Mouse (Mus musculus): ENCODE measurements at regions not wholly inside any gene's neighbourhood (a gene's known extent, or its start where the extent isn't known, plus 50 kb on each side); places are given as distances from the start of the nearest gene placed in this dataset.
A peak's percentile ranks its signal among the peaks of the same experiment; 100 is the strongest.
"Not testable (repeated sequence)": the region's sequence is repeated elsewhere in the genome, so short reads cannot be mapped to it uniquely, and the experiment has no call there.

DNA sequence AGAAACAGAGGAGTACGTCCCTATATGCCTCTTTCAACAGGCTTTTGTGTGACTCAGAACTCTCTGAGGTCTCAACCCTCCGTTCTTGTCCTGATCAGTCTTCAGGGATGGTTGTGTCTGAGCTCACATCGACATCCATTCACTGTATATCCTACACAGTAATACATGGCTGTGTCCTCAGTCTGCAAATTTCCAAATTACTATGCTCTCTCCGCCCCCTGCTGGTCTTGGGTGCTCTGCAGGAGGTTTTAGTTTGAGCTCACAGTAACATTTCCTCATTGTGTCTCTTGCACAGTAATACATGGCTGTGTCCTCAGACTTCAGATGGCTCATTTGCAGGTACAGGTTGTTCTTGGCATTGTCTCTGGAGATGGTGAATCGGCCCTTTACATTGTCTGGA, 53.5 kb downstream of the Adam6a start:
- DNase-seq, result not testable (repeated sequence)

DNA sequence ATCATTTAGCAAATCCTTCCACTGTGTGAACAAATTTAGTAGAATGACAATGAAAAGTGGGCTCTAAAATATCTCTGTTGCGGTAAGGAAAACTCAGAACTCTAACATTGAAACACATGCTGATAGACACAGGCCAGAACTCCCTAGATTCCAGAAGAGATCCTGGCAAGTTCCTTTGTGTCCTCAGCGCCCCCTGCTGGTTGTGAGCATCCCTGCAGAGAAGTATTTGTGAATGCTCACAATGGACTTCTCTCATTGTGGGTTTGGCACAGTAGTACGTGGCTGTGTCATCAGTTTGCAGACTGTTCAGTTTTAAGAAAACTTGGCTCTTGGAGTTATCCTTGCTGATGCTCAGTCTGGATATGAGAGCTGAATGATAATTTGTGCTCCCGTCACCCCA, 67.2 kb downstream of the Adam6a start:
- DNase-seq, result peak; percentile 53 to 59

DNA sequence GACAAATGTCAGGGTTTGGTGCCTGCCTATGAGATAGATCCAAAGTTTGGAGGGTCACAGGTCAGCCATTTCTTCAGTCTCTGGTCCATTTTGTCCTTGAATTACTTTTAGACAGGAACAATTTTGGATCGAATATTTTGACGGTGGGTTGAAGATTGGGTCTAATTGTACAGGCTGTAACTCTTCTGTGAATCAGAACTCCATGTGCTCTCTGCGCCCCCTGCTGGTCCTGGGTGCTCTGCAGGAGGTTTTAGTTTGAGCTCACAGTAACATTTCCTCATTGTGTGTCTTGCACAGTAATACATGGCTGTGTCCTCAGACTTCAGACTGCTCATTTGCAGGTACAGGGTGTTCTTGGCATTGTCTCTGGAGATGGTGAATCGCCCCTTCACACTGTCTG, 81.5 kb downstream of the Adam6a start:
- DNase-seq, result not testable (repeated sequence)

DNA sequence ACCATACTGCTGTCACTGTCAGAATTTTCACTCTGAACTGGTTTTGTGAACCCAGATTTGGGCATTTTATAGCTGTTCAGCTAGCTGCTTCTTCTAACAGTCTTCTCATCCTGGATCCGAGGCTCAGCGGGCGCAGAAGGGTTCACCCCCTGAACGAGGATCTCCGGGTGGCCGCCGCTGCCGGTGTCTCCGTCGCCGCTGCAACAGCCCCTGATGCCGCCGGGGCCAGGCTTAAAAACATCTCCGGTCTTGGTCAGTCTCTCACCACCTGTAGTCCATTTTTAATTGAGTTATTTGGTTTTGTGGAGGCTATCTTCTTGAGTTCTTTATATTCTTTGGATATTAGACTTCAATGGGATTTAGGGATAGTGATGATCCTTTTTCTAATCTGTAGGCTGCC, 87.1 kb downstream of the Adam6a start:
- DNase-seq, result not testable (repeated sequence)
